ENCODE assay signal across 8 mouse cellular contexts in genomic region chr12:27059885-27060284, GRCm38 (mm10).
DNase-seq lines count a peak whose midpoint lies in the region; ATAC-seq and TF ChIP-seq lines count a peak whose summit lies in the region.

No protein-coding gene starts in this region.

- no peaks in the 10 kb centered on the region for H3K27me3 ChIP-seq in embryonic facial prominence, embryonic 14.5 days (replicated peaks; ENCODE audit: control insufficient read depth, insufficient read depth, low read length)
- H3K27me3 ChIP-seq in neural tube, embryonic 12.5 days (replicated peaks), result no peaks in the 10 kb centered on the region

- H3K9me3 ChIP-seq in embryonic facial prominence, embryonic 14.5 days (ENCODE audit: control insufficient read depth, low read length), result no peaks in the 10 kb centered on the region
- H3K9me3 ChIP-seq in neural tube, embryonic 12.5 days, result no peaks in the 10 kb centered on the region

- no peaks in the 10 kb centered on the region for H3K36me3 ChIP-seq in embryonic facial prominence, embryonic 14.5 days (ENCODE audit: control insufficient read depth, insufficient read depth, low read length)
- H3K36me3 ChIP-seq in neural tube, embryonic 12.5 days, result no peaks in the 10 kb centered on the region

- H3K4me2 ChIP-seq in embryonic facial prominence, embryonic 14.5 days (ENCODE audit: low read depth, low read length), result no peak overlapping the region
- peak overlapping the region; percentile 58; the same call in 1 of the 2 replicates for H3K4me2 ChIP-seq in neural tube, embryonic 12.5 days (replicated peaks)

- TF ChIP-seq CTCF in layer of hippocampus, adult 2 months (conservative IDR thresholded peaks at IDR 0.05), result peak; percentile 88

- no peak for ATAC-seq in embryonic facial prominence, embryonic 14.5 days (ENCODE audit: low read depth)
- ATAC-seq in neural tube, embryonic 12.5 days (ENCODE audit: low FRiP score, low read depth), result no peak

- peak in 1 of 2 experiments; percentile 37 for DNase-seq in layer of hippocampus, adult 2 months (ENCODE audit: low spot score in 2 of 2)
- DNase-seq in layer of hippocampus, adult 8-10 months (ENCODE audit: low spot score in 2 of 2), result no peak
- DNase-seq in adrenal gland, postnatal 14 days, result peak; percentile 42
- DNase-seq in embryonic facial prominence, embryonic 14.5 days (ENCODE audit: low spot score), result no peak
- peak; percentile 54 for DNase-seq in kidney, postnatal 10 days
- DNase-seq in layer of hippocampus, adult 9-11 months, result no peak
- DNase-seq in frontal cortex, postnatal 10 days (ENCODE audit: low spot score in 2 of 2), result no peak

- no peak overlapping the region for H3K9ac ChIP-seq in embryonic facial prominence, embryonic 14.5 days (ENCODE audit: low read depth, low read length)
- no peak overlapping the region for H3K9ac ChIP-seq in neural tube, embryonic 12.5 days

- H3K27ac ChIP-seq in layer of hippocampus, adult 2 months, result no peak overlapping the region
- H3K27ac ChIP-seq in embryonic facial prominence, embryonic 14.5 days (replicated peaks; ENCODE audit: low read depth, low read length), result 0 out of 2 replicates have a peak overlapping the region, but pooled peaks have one; percentile 67
- H3K27ac ChIP-seq in neural tube, embryonic 12.5 days, result peak overlapping the region; percentile 57; the same call in 1 of the 2 replicates

- WGBS in embryonic facial prominence, embryonic 14.5 days, result 24% methylated on average over 4 of the region's 4 CpGs
- WGBS in neural tube, embryonic 12.5 days, result 20% methylated on average over 4 of the region's 4 CpGs

- H3K4me1 ChIP-seq in embryonic facial prominence, embryonic 14.5 days (ENCODE audit: control insufficient read depth, insufficient read depth, low read length), result peaks cover 31% of the 10 kb centered on the region
- H3K4me1 ChIP-seq in neural tube, embryonic 12.5 days, result peaks cover 35% of the 10 kb centered on the region

- H3K4me3 ChIP-seq in layer of hippocampus, adult 2 months, result no peak overlapping the region
- H3K4me3 ChIP-seq in embryonic facial prominence, embryonic 14.5 days (ENCODE audit: low read depth, low read length), result no peak overlapping the region
- no peak overlapping the region for H3K4me3 ChIP-seq in neural tube, embryonic 12.5 days

Comparison
In these comparisons a context has a peak if more than half of its experiments do, and no peak if none do; other contexts are left out.
1. DNase-seq: peak in adrenal gland, postnatal 14 days (single experiment) and kidney, postnatal 10 days (single experiment); none in layer of hippocampus, adult 8-10 months (0 of 2), embryonic facial prominence, embryonic 14.5 days (single experiment), layer of hippocampus, adult 9-11 months (single experiment) and frontal cortex, postnatal 10 days (0 of 2).